ENCODE assay signal across 8 mouse cellular contexts in genomic region chr5:77406371-77406871, GRCm38 (mm10). TPM values are rescaled to one million over a fixed set of nuclear protein-coding genes. Genes with fewer than 3 reads are reported as not detected.
DNase-seq lines count a peak whose midpoint lies in the region; ATAC-seq and TF ChIP-seq lines count a peak whose summit lies in the region.

No protein-coding gene starts in this region.

- no peak for TF ChIP-seq EP300 in heart, postnatal 0 days (IDR thresholded peaks at IDR 0.05; ENCODE audit: low read depth)

- H3K27me3 ChIP-seq in heart, postnatal 0 days (ENCODE audit: control insufficient read depth, insufficient read depth, low read length) = peaks cover 19% of the 10 kb centered on the region; the same call in 1 of the 2 replicates
- no peaks in the 10 kb centered on the region for H3K27me3 ChIP-seq in limb, embryonic 14.5 days (ENCODE audit: control insufficient read depth, insufficient read depth, low read length)

- intact Hi-C loops in left cerebral cortex, postnatal 36 days (cut with DNase I) = loop anchor here (5.0 kb wide), 1 partner anchor 49 kb away; no protein-coding TSS in a partner anchor

- no peak for ATAC-seq in heart, postnatal 0 days (ENCODE audit: insufficient read depth, low read depth)
- ATAC-seq in limb, embryonic 14.5 days (ENCODE audit: low FRiP score, low read depth) = peak; percentile 51
- ATAC-seq in activated CD4-positive, CD25-positive, alpha-beta regulatory T cell, adult 4 months = no peak

- no peak for TF ChIP-seq CTCF in heart, postnatal 0 days (IDR thresholded peaks at IDR 0.05; ENCODE audit: low read depth)

- no peak for TF ChIP-seq POLR2A in limb, embryonic 14.5 days (IDR thresholded peaks at IDR 0.05; ENCODE audit: borderline replicate concordance, extremely low read depth, insufficient read depth, insufficient read length)

- peak overlapping the region; percentile 89 for H3K27ac ChIP-seq in heart, postnatal 0 days (ENCODE audit: low read depth)
- peak overlapping the region; percentile 14; the same call in 1 of the 2 replicates for H3K27ac ChIP-seq in limb, embryonic 14.5 days (replicated peaks; ENCODE audit: low read depth, low read length)

- DNase-seq in embryo, embryonic 10.5 days (ENCODE audit: low spot score) = peak; percentile 14
- no peak for DNase-seq in embryo, embryonic 11 days
- peak; percentile 98 for DNase-seq in adipocyte (ENCODE audit: low spot score)
- peak; percentile 46 for DNase-seq in heart, postnatal 0 days (ENCODE audit: low spot score)
- DNase-seq in limb, embryonic 14.5 days (ENCODE audit: low spot score) = peak; percentile 61
- DNase-seq in retina, postnatal 1 day = no peak
- no peak for DNase-seq in left cerebral cortex, postnatal 36 days (ENCODE audit: low spot score in 2 of 2)

- 43% methylated on average over 5 of the region's 5 CpGs for WGBS in heart, postnatal 0 days
- WGBS in limb, embryonic 14.5 days = 50% methylated on average over 5 of the region's 5 CpGs

- H3K9ac ChIP-seq in heart, postnatal 0 days (replicated peaks; ENCODE audit: low read depth, low read length) = 0 out of 2 replicates have a peak overlapping the region, but pooled peaks have one; percentile 70
- H3K9ac ChIP-seq in limb, embryonic 14.5 days (ENCODE audit: low read depth, low read length, severe bottlenecking) = no peak overlapping the region

- H3K9me3 ChIP-seq in heart, postnatal 0 days (replicated peaks; ENCODE audit: control insufficient read depth, low read length) = no peaks in the 10 kb centered on the region
- H3K9me3 ChIP-seq in limb, embryonic 14.5 days (ENCODE audit: control insufficient read depth, low read length) = no peaks in the 10 kb centered on the region

- no peaks in the 10 kb centered on the region for H3K36me3 ChIP-seq in heart, postnatal 0 days (replicated peaks; ENCODE audit: control insufficient read depth, insufficient read depth, low read length)
- no peaks in the 10 kb centered on the region for H3K36me3 ChIP-seq in limb, embryonic 14.5 days (ENCODE audit: control insufficient read depth, insufficient read depth, low read length)

- peak overlapping the region; percentile 87 for H3K4me2 ChIP-seq in heart, postnatal 0 days (ENCODE audit: low read depth, low read length)
- H3K4me2 ChIP-seq in limb, embryonic 14.5 days (replicated peaks; ENCODE audit: low read depth, low read length, severe bottlenecking) = peak overlapping the region; percentile 98

- H3K4me1 ChIP-seq in heart, postnatal 0 days (ENCODE audit: control insufficient read depth, insufficient read depth) = 0 out of 2 replicates have a peak, but pooled peaks cover 7% of the 10 kb centered on the region
- H3K4me1 ChIP-seq in limb, embryonic 14.5 days (ENCODE audit: control insufficient read depth, insufficient read depth, low read length) = no peaks in the 10 kb centered on the region

- peak overlapping the region; percentile 67 for H3K4me3 ChIP-seq in heart, postnatal 0 days (ENCODE audit: low read depth, low read length)
- peak overlapping the region; percentile 58 for H3K4me3 ChIP-seq in limb, embryonic 14.5 days (replicated peaks; ENCODE audit: low read length)

RNA-seq across cellular contexts. Expression of gene Igfbp7, which starts 1.4 kb away (rescaled TPM):
- total RNA-seq in heart, postnatal 0 days (2014; rRNA removed; ENCODE audit: low replicate concordance) = 106 and 151 TPM in 2 replicates
- polyA plus RNA-seq in heart, postnatal 0 days (2015; fragmentation: Nextera tagmentation; extraction: Ambion mirVana) = 218 and 230 TPM in 2 replicates
- 81.5 and 102 TPM in 2 replicates for polyA plus RNA-seq in limb, embryonic 14.5 days (2012; rRNA removed)
- 86.7 and 100 TPM in 2 replicates for polyA plus RNA-seq in limb, embryonic 14.5 days (2014; fragmentation: Nextera tagmentation; extraction: Ambion mirVana)
- polyA plus RNA-seq in activated CD4-positive, CD25-positive, alpha-beta regulatory T cell, adult 4 months (2017; shearing (Covaris generic)) = under 1 TPM in 1 of 2 experiments, not detected in 1; 0.44 TPM
- total RNA-seq in left cerebral cortex, postnatal 36 days (2021) = 10 to 100 TPM; 45.1 to 48.4 TPM

Comparison
In these comparisons a context has a peak if more than half of its experiments do, and no peak if none do; other contexts are left out.
1. DNase-seq: peak in embryo, embryonic 10.5 days (single experiment), adipocyte (single experiment), heart, postnatal 0 days (single experiment) and limb, embryonic 14.5 days (single experiment); none in embryo, embryonic 11 days (single experiment), retina, postnatal 1 day (single experiment) and left cerebral cortex, postnatal 36 days (0 of 2).
2. RNA of gene Igfbp7, which starts 1.4 kb away (polyA plus RNA-seq): 218 to 230 TPM in heart, postnatal 0 days and 81.5 to 102 TPM in limb, embryonic 14.5 days; 0.44 TPM in activated CD4-positive, CD25-positive, alpha-beta regulatory T cell, adult 4 months; every median in the first group is over 10 times any median in the second.